Mouse (Mus musculus): ENCODE data around the gene Vmn1r135. TPM values are rescaled to one million over a fixed set of nuclear protein-coding genes. Genes with fewer than 3 reads are reported as not detected.

Gene Vmn1r135
- not detected in 2 replicates for polyA plus RNA-seq (2012; rRNA removed)

GRCm38 (mm10) chr7:21832051-21832450, at the start of gene Vmn1r135:
Vmn1r135 (plus strand) TSS chr7:21832351.

GRCm38 (mm10) chr7:21796628-21797027, 35.5 kb upstream of the Vmn1r135 start, which contains the start of gene Gm4177:
Gm4177 (minus strand) TSS chr7:21796728.

GRCm38 (mm10) chr7:21844167-21844566, 12.0 kb downstream of the Vmn1r135 start, which contains the start of gene Gm5725:
Gm5725 (minus strand) TSS chr7:21844267.

Other genes with a start within 250 kb of the Vmn1r135 start
- gene Vmn1r132, start 218.3 kb upstream of the Vmn1r135 start, polyA plus RNA-seq (2012; rRNA removed) = not detected in 2 replicates
- gene Gm4175, start 70.9 kb upstream of the Vmn1r135 start, polyA plus RNA-seq (2012; rRNA removed) = not detected in 2 replicates
- not detected in 2 replicates for gene Gm4177, start 35.6 kb upstream of the Vmn1r135 start, polyA plus RNA-seq (2012; rRNA removed)
- not detected in 2 replicates for gene Gm5725, start 11.9 kb downstream of the Vmn1r135 start, polyA plus RNA-seq (2012; rRNA removed)
- not detected in 2 replicates for gene Gm5891, start 88.9 kb downstream of the Vmn1r135 start, polyA plus RNA-seq (2012; rRNA removed)
- gene Vmn1r137, start 162.2 kb downstream of the Vmn1r135 start, polyA plus RNA-seq (2012; rRNA removed) = not detected in 2 replicates
- not detected in 2 replicates for gene Vmn1r138, start 196.5 kb downstream of the Vmn1r135 start, polyA plus RNA-seq (2012; rRNA removed)
- gene Gm6176, start 224.0 kb downstream of the Vmn1r135 start, polyA plus RNA-seq (2012; rRNA removed) = not detected in 2 replicates
- not detected in 2 replicates for gene Vmn1r139, start 236.7 kb downstream of the Vmn1r135 start, polyA plus RNA-seq (2012; rRNA removed)

Data from stomach, adult 2 months (tissue).